Mouse (Mus musculus) neural tube, embryonic 13.5 days (tissue): Measurements from ENCODE around the gene Dnajc7. TPM values are rescaled to one million over a fixed set of nuclear protein-coding genes. Genes with fewer than 3 reads are reported as not detected.
"Not testable (repeated sequence)": the region's sequence is repeated elsewhere in the genome, so short reads cannot be mapped to it uniquely, and the experiment has no call there.

Experiments
- ATAC-seq: fragments of 200-750 bp; cut with Nextera tagmentation; 2 replicates; pipeline ENCODE4 v1.8.0; 2017; ENCODE audit warnings: low read depth, mild to moderate bottlenecking, moderate TSS enrichment, moderate library complexity
- H3K27ac ChIP-seq: fragments of 300-500 bp; sonication (generic); replicated peaks from 2 replicates; pipeline ENCODE4 v1.5.1; 2015; ENCODE audit warnings: moderate library complexity, mild to moderate bottlenecking, inconsistent platforms
- H3K27me3 ChIP-seq: fragments of 300-500 bp; sonication (generic); 2 replicates; pipeline ENCODE4 v1.6.1; 2015; ENCODE audit warnings: mild to moderate bottlenecking, inconsistent platforms
- H3K36me3 ChIP-seq: fragments of 300-500 bp; sonication (generic); 2 replicates; pipeline ENCODE4 v1.6.1; 2015; ENCODE audit warnings: mild to moderate bottlenecking, inconsistent platforms
- H3K4me1 ChIP-seq: fragments of 300-500 bp; sonication (generic); replicated peaks from 2 replicates; pipeline ENCODE4 v1.6.1; 2015; ENCODE audit warnings: inconsistent platforms
- H3K4me2 ChIP-seq: fragments of 300-500 bp; sonication (generic); 2 replicates; pipeline ENCODE4 v1.6.1; 2015; ENCODE audit warnings: inconsistent platforms, mild to moderate bottlenecking, moderate library complexity
- H3K4me3 ChIP-seq: fragments of 300-500 bp; sonication (generic); 2 replicates; pipeline ENCODE4 v1.5.1; 2015; ENCODE audit warnings: mild to moderate bottlenecking, inconsistent platforms
- H3K9ac ChIP-seq: fragments of 300-500 bp; sonication (generic); 2 replicates; pipeline ENCODE4 v1.6.1; 2015; ENCODE audit warnings: moderate library complexity, mild to moderate bottlenecking, inconsistent platforms
- H3K9me3 ChIP-seq: fragments of 300-500 bp; sonication (generic); 2 replicates; pipeline ENCODE4 v1.6.1; 2016; ENCODE audit warnings: inconsistent platforms
- WGBS: fragments of 180-500 bp; shearing (Covaris S2); methylation state at CpG from one replicate; pipeline ENCODE4 v1.1.7; 2015; 5-methylcytosine and 5-hydroxymethylcytosine counted together
- polyA plus RNA-seq: library from polyadenylated mRNA; unstranded; fragments of >200 nt; fragmentation: Nextera tagmentation; extraction: Ambion mirVana; gene quantifications from 2 replicates; pipeline ENCODE4 v1.2.1, GENCODE M21; 2015

Dnajc7 gene
- polyA plus RNA-seq, 1 experiment from 2014 or later, result 304 TPM

DNA sequence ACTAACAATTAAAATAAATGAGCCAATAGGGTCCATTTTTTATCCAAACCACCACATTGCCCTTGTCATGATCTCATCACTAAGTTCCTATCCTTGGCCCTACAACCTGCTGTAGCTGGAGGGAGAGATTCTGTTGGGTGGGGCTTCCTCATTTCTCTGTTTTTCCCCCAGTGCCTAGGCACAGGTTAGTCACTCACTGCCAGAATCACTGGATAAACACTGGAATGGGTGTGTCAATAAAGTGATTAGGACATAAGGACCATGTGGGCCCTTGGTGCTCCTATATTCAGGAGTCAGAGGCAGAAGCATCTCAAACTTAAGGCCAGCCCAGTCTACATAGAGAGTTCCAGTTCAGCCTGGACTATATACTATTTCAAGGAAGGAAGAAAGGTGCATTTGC lies 83.5 kb downstream of the Dnajc7 start:
- Histone ChIP-seq H3K27ac (no peak overlapping the region), H3K27me3 (no peaks in the 10 kb centered on the region), H3K4me2 (no peak overlapping the region), H3K36me3 (no peaks in the 10 kb centered on the region), H3K4me1 (no peaks in the 10 kb centered on the region), H3K9me3 (no peaks in the 10 kb centered on the region), H3K4me3 (no peak overlapping the region), H3K9ac (no peak overlapping the region)
- no peak for ATAC-seq

GRCm38 (mm10) chr11:100535996-100536395 lies 84.0 kb downstream of the Dnajc7 start:
- H3K9ac ChIP-seq, result no peak overlapping the region
- no peaks in the 10 kb centered on the region for H3K9me3 ChIP-seq
- no peak overlapping the region for H3K4me3 ChIP-seq
- H3K4me1 ChIP-seq, result no peaks in the 10 kb centered on the region
- no peaks in the 10 kb centered on the region for H3K27me3 ChIP-seq
- H3K4me2 ChIP-seq, result no peak overlapping the region
- WGBS, result 88% methylated on average over 1 of the region's 1 CpGs
- H3K36me3 ChIP-seq, result no peaks in the 10 kb centered on the region
- H3K27ac ChIP-seq, result no peak overlapping the region
- ATAC-seq, result no peak

- H3K36me3 ChIP-seq, H3K4me2 ChIP-seq, H3K4me1 ChIP-seq, H3K9me3 ChIP-seq, H3K4me3 ChIP-seq, H3K27ac ChIP-seq, ATAC-seq, H3K9ac ChIP-seq, H3K27me3 ChIP-seq: not testable (repeated sequence)
- WGBS, result 86% methylated on average over 6 of the region's 6 CpGs
Observed at GRCm38 (mm10) chr11:100534821-100535220, 85.1 kb downstream of the Dnajc7 start.

DNA sequence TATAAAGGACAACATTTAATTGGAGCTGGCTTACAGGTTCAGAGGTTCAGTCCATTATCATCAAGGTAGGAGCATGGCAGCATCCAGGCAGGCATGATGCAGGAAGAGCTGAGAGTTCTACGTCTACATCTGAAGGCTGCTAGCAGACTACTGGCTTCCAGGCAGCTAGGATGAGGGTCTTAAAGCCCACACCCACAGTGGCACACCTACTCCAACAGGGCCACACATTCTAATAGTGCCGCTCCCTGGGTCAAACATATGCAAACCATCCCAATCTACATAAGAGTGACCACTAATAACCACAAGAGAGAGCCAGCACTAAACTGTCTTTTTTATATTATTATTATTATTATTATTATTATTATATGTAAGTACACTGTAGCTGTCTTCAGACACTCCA lies 85.6 kb downstream of the Dnajc7 start:
- not testable (repeated sequence) for ATAC-seq, H3K27me3 ChIP-seq, H3K36me3 ChIP-seq, H3K4me1 ChIP-seq, H3K9me3 ChIP-seq, H3K4me2 ChIP-seq, H3K9ac ChIP-seq, H3K27ac ChIP-seq, H3K4me3 ChIP-seq
- 71% methylated on average over 2 of the region's 2 CpGs for WGBS

- Histone ChIP-seq H3K27me3 (no peaks in the 10 kb centered on the region), H3K4me3 (no peak overlapping the region), H3K27ac (no peak overlapping the region), H3K36me3 (no peaks in the 10 kb centered on the region), H3K9ac (no peak overlapping the region), H3K9me3 (no peaks in the 10 kb centered on the region), H3K4me1 (no peaks in the 10 kb centered on the region), H3K4me2 (no peak overlapping the region)
- no peak for ATAC-seq
- WGBS, result 53% methylated on average over 6 of the region's 6 CpGs
Observed at GRCm38 (mm10) chr11:100533871-100534270, 86.1 kb downstream of the Dnajc7 start.

Other genes starting within 250 kb of the Dnajc7 start
- gene Jup, start 222.4 kb downstream of the Dnajc7 start, polyA plus RNA-seq, result 91.6 and 94.4 TPM in 2 replicates
- gene P3h4, start 205.3 kb downstream of the Dnajc7 start, polyA plus RNA-seq, result 24.6 and 27.6 TPM in 2 replicates
- 33.5 and 37.0 TPM in 2 replicates for gene Fkbp10, start 204.5 kb downstream of the Dnajc7 start, polyA plus RNA-seq
- 99.8 and 110 TPM in 2 replicates for gene Nt5c3b, start 178.4 kb downstream of the Dnajc7 start, polyA plus RNA-seq
- gene Klhl10, start 178.3 kb downstream of the Dnajc7 start, polyA plus RNA-seq, result 0.65 and 0.75 TPM in 2 replicates
- 10.2 and 12.1 TPM in 2 replicates for gene Klhl11, start 147.4 kb downstream of the Dnajc7 start, polyA plus RNA-seq
- 267 and 279 TPM in 2 replicates for gene Acly, start 92.2 kb downstream of the Dnajc7 start, polyA plus RNA-seq
- 2.4 and 2.7 TPM in 2 replicates for gene Ttc25, start 74.6 kb downstream of the Dnajc7 start, polyA plus RNA-seq
- 46.0 and 53.2 TPM in 2 replicates for gene Cnp, start 45.3 kb downstream of the Dnajc7 start, polyA plus RNA-seq
- gene Nkiras2, start 924 bp downstream of the Dnajc7 start, polyA plus RNA-seq, result 109 and 112 TPM in 2 replicates
- gene Zfp385c, start 72.3 kb upstream of the Dnajc7 start, polyA plus RNA-seq, result 0.10 and 0.21 TPM in 2 replicates
- 2.1 and 4.1 TPM in 2 replicates for gene Dhx58, start 84.1 kb upstream of the Dnajc7 start, polyA plus RNA-seq
- gene Kat2a, start 92.3 kb upstream of the Dnajc7 start, polyA plus RNA-seq, result 54.7 TPM in 2 replicates
- gene Hspb9, start 93.7 kb upstream of the Dnajc7 start, polyA plus RNA-seq, result 0.43 TPM in 1 of 2 replicates, not detected in the other
- gene Rab5c, start 118.0 kb upstream of the Dnajc7 start, polyA plus RNA-seq, result 30.0 and 35.1 TPM in 2 replicates
- gene Kcnh4, start 139.8 kb upstream of the Dnajc7 start, polyA plus RNA-seq, result 4.8 and 5.3 TPM in 2 replicates
- 0.56 TPM in 1 of 2 replicates, not detected in the other for gene Hcrt, start 142.8 kb upstream of the Dnajc7 start, polyA plus RNA-seq
- gene Ghdc, start 150.8 kb upstream of the Dnajc7 start, polyA plus RNA-seq, result 4.7 and 5.0 TPM in 2 replicates
- 17.2 TPM in 2 replicates for gene Stat5b, start 230.6 kb upstream of the Dnajc7 start, polyA plus RNA-seq
- gene Stat5a, start 239.2 kb upstream of the Dnajc7 start, polyA plus RNA-seq, result 1.6 and 1.9 TPM in 2 replicates